Mouse (Mus musculus): Measurements from ENCODE around the gene Dhx30.

DNA sequence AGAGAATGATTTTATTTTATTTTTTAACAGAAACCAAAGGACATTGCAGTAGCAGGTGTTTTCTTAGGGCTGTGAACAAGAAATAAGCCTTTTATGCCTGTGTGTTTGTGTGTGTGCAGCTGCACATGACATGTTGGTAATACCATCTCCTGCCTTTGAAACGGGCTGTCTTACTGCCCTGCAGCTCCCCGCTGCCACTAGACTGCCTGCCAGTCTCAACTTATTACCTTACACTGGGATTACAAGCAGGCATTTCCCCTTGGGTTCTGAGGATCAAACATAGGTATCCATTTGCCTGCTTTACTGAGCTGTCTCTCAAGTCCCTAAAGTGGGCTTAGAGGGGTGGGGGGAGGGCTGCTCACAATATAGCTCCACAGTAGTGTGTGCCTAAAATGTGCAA, 56.9 kb downstream of the Dhx30 start:
- TF ChIP-seq POLR2A (IDR thresholded peaks at IDR 0.05; ENCODE audit: control insufficient read depth, extremely low read depth, insufficient read depth, low read length, poor library complexity) = no peak
- TF ChIP-seq CTCF (IDR thresholded peaks at IDR 0.05; ENCODE audit: borderline replicate concordance, control insufficient read depth, extremely low read depth, insufficient read depth, low read length, poor library complexity) = no peak

All from thymus, adult 2 months (tissue).